Mouse (Mus musculus): Measurements from ENCODE around the gene Ppp1cb. TPM values are rescaled to one million over a fixed set of nuclear protein-coding genes. Genes with fewer than 3 reads are reported as not detected.

Gene Ppp1cb
- polyA plus RNA-seq, 1 experiment from 2014 or later = 259 TPM

GRCm38 (mm10) chr5:32508766-32509165 lies 50.1 kb downstream of the Ppp1cb start:
- no peak overlapping the region for H3K4me3 ChIP-seq (ENCODE audit: low read depth, low read length)
- H3K36me3 ChIP-seq (ENCODE audit: control insufficient read depth, insufficient read depth, low read length) = no peaks in the 10 kb centered on the region
- no peaks in the 10 kb centered on the region for H3K27me3 ChIP-seq (replicated peaks; ENCODE audit: control insufficient read depth, insufficient read depth, low read length)
- no peak overlapping the region for H3K27ac ChIP-seq (ENCODE audit: low read depth, low read length)
- H3K9me3 ChIP-seq (replicated peaks; ENCODE audit: control insufficient read depth, low read length) = no peaks in the 10 kb centered on the region
- DNase-seq (ENCODE audit: low spot score) = no peak
- H3K9ac ChIP-seq (ENCODE audit: low read length) = no peak overlapping the region
- no peak for ATAC-seq
- H3K4me1 ChIP-seq (ENCODE audit: control insufficient read depth, insufficient read depth, low read length) = no peaks in the 10 kb centered on the region
- WGBS = 76% methylated on average over 3 of the region's 3 CpGs
- H3K4me2 ChIP-seq (ENCODE audit: low read length) = no peak overlapping the region

DNA sequence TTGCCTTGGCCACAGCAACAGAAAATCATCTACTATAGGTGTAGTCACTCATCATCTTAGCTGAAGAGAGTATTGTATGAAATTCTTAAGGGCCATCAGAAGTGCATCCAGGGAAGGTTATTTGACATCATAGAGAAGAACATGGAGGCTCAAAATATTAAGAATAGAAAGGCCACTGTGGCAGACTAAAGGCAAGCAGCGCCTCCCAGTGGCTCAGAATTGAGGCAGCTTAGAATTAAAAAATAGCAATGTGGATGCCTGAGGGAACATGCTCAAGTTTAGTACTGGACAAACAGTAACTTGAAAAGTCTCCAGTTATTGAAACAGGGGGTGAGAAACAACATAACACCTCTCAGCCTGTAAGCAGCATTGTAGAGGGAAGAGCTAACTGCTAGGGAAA lies 61.7 kb downstream of the Ppp1cb start:
- Histone ChIP-seq H3K9ac (ENCODE audit: low read length) (no peak overlapping the region), H3K9me3 (replicated peaks; ENCODE audit: control insufficient read depth, low read length) (no peaks in the 10 kb centered on the region), H3K27ac (ENCODE audit: low read depth, low read length) (no peak overlapping the region), H3K4me1 (ENCODE audit: control insufficient read depth, insufficient read depth, low read length) (no peaks in the 10 kb centered on the region), H3K27me3 (replicated peaks; ENCODE audit: control insufficient read depth, insufficient read depth, low read length) (no peaks in the 10 kb centered on the region), H3K36me3 (ENCODE audit: control insufficient read depth, insufficient read depth, low read length) (0 out of 2 replicates have a peak, but pooled peaks cover 3% of the 10 kb centered on the region), H3K4me2 (ENCODE audit: low read length) (no peak overlapping the region), H3K4me3 (ENCODE audit: low read depth, low read length) (no peak overlapping the region)
- no peak for DNase-seq (ENCODE audit: low spot score)
- WGBS = 50% methylated on average over 1 of the region's 1 CpGs
- ATAC-seq = no peak

GRCm38 (mm10) chr5:32549449-32549848 lies 90.8 kb downstream of the Ppp1cb start:
- Histone ChIP-seq H3K9ac (ENCODE audit: low read length) (no peak overlapping the region), H3K4me1 (ENCODE audit: control insufficient read depth, insufficient read depth, low read length) (no peaks in the 10 kb centered on the region), H3K36me3 (ENCODE audit: control insufficient read depth, insufficient read depth, low read length) (no peaks in the 10 kb centered on the region), H3K4me2 (ENCODE audit: low read length) (no peak overlapping the region), H3K27ac (ENCODE audit: low read depth, low read length) (no peak overlapping the region), H3K4me3 (ENCODE audit: low read depth, low read length) (no peak overlapping the region), H3K9me3 (replicated peaks; ENCODE audit: control insufficient read depth, low read length) (no peaks in the 10 kb centered on the region), H3K27me3 (replicated peaks; ENCODE audit: control insufficient read depth, insufficient read depth, low read length) (no peaks in the 10 kb centered on the region)
- 89% methylated on average over 2 of the region's 2 CpGs for WGBS
- no peak for DNase-seq (ENCODE audit: low spot score)
- ATAC-seq = no peak

DNA sequence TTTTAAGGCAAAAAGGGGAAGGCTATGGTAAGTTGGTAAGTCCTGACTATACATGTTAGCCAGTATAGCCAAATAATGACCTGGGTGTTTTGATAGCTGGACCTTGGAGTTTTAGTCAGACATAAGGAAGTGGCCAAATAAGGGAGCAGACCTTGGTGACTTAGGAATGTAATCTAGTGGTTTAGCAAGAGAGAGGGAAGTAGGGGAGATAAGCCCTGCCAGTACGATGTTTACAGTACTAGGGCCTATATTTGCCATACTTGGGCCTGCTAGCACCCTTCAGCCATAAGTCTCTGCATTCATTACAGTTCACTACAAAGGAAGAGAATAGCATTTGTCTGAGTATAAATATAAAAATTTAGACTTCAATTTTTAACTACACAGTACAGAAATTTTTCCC lies 106.1 kb downstream of the Ppp1cb start:
- no peaks in the 10 kb centered on the region for H3K27me3 ChIP-seq (replicated peaks; ENCODE audit: control insufficient read depth, insufficient read depth, low read length)
- H3K4me3 ChIP-seq (ENCODE audit: low read depth, low read length) = no peak overlapping the region
- WGBS = 92% methylated on average over 1 of the region's 1 CpGs
- no peaks in the 10 kb centered on the region for H3K9me3 ChIP-seq (replicated peaks; ENCODE audit: control insufficient read depth, low read length)
- DNase-seq (ENCODE audit: low spot score) (no peak), ATAC-seq (no peak)
- no peaks in the 10 kb centered on the region for H3K36me3 ChIP-seq (ENCODE audit: control insufficient read depth, insufficient read depth, low read length)
- H3K27ac ChIP-seq (ENCODE audit: low read depth, low read length) = no peak overlapping the region
- H3K9ac ChIP-seq (ENCODE audit: low read length) = no peak overlapping the region
- no peaks in the 10 kb centered on the region for H3K4me1 ChIP-seq (ENCODE audit: control insufficient read depth, insufficient read depth, low read length)
- no peak overlapping the region for H3K4me2 ChIP-seq (ENCODE audit: low read length)

Other genes starting within 250 kb of the Ppp1cb start
- gene Plb1, start 226.1 kb upstream of the Ppp1cb start, polyA plus RNA-seq (2014; fragmentation: Nextera tagmentation; extraction: Ambion mirVana) = 0.09 TPM in 1 of 2 replicates, not detected in the other
- 19.1 and 23.0 TPM in 2 replicates for gene Yes1, start 152.3 kb downstream of the Ppp1cb start, polyA plus RNA-seq (2014; fragmentation: Nextera tagmentation; extraction: Ambion mirVana)

Data from forebrain, embryonic 14.5 days (tissue).